Mouse (Mus musculus) large intestine, adult 2 months (tissue): ENCODE data around the gene Dact3. TPM values are rescaled to one million over a fixed set of nuclear protein-coding genes. Genes with fewer than 3 reads are reported as not detected.

Experiments
- DNase-seq: peaks from one replicate; pipeline ENCODE4 v3.0.0-alpha.2; 2012; ENCODE audit warnings: low read depth, low spot score
- WGBS: fragments of 180-500 bp; shearing (Covaris S2); methylation state at CpG from one replicate; pipeline ENCODE4 v1.1.7; 2018; 5-methylcytosine and 5-hydroxymethylcytosine counted together
- polyA plus RNA-seq: library from polyadenylated mRNA; depleted of rRNA; stranded (reverse); fragments of >200 nt; gene quantifications from 2 replicates; pipeline ENCODE4 v1.2.3, GENCODE M21; 2012; rRNA removed

The Dact3 gene
- 10.9 and 12.4 TPM in 2 replicates for polyA plus RNA-seq

- WGBS = 0% methylated on average over 1 of the region's 1 CpGs
- DNase-seq = no peak
These were observed at the start of gene Dact3 for GRCm38 (mm10) chr7:16875310-16875325. Gene Dact3, plus strand, starts transcription at chr7:16875317.

- 73% methylated on average over 10 of the region's 10 CpGs for WGBS
These were observed 49.3 kb upstream of the Dact3 start for GRCm38 (mm10) chr7:16825785-16826184.

DNA sequence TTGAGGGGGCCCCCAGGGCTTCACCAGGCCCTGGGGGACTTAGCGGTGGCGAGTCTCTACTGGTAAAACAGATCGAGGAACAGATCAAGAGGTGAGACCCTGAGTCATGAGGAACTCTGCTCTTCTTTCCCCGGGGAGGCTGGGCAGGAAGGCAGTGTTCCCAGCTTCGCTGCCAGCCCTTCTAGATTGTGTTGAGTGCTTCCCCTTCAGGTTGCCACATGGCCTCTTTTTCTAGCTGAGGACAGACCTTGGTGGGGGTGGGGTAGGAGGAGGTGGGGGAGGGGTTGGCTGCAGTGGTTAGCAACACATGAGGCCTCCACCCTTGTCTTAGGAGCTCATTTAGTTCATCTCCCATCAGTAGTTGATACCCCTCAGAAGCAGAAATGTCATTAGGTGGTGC is 48.5 kb upstream of the Dact3 start:
- no peak for DNase-seq
- 84% methylated on average over 5 of the region's 5 CpGs for WGBS

More at GRCm38 (mm10) chr7:16825785-16826184, 49.3 kb upstream of the Dact3 start:
- no peak for DNase-seq

- 70% methylated on average over 4 of the region's 4 CpGs for WGBS
- DNase-seq = no peak
These were observed 47.8 kb upstream of the Dact3 start for GRCm38 (mm10) chr7:16827274-16827673.

- 86% methylated on average over 9 of the region's 9 CpGs for WGBS
- no peak for DNase-seq
These were observed 44.7 kb upstream of the Dact3 start for GRCm38 (mm10) chr7:16830449-16830848.

GRCm38 (mm10) chr7:16837916-16838803 is 37.0 kb upstream of the Dact3 start:
- WGBS = 89% methylated on average over 18 of the region's 18 CpGs

GRCm38 (mm10) chr7:16838804-16839426 is 36.2 kb upstream of the Dact3 start:
- WGBS = 60% methylated on average over 6 of the region's 6 CpGs
- no peak for DNase-seq

More at GRCm38 (mm10) chr7:16837916-16838803, 37.0 kb upstream of the Dact3 start:
- no peak for DNase-seq

- 90% methylated on average over 12 of the region's 12 CpGs for WGBS
- no peak for DNase-seq
These were observed 35.5 kb upstream of the Dact3 start for GRCm38 (mm10) chr7:16839427-16840108.

- 91% methylated on average over 2 of the region's 2 CpGs for WGBS
- DNase-seq = no peak
These were observed 35.0 kb upstream of the Dact3 start for GRCm38 (mm10) chr7:16840109-16840491.

DNA sequence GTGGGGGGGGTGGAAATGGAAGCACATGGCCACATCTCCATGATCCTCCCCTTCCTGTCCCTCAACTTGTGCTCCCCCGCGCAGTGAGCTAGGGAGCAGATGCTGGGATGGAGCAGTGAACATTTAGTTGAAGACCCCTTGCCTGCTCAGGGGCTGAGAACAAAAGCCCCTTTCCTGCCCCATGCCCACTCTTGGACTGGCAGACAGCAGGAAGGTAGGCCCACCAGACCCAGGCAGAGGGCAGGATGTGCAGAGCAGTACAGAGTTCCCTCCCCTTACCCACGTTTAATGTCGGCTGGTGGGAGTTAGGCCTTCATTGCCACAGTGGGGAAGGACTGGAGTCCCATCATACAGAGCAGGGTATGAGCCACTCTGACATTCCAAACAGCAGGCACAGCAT is 34.0 kb upstream of the Dact3 start:
- WGBS = 76% methylated on average over 4 of the region's 4 CpGs
- DNase-seq = no peak

GRCm38 (mm10) chr7:16841561-16842560 is 33.3 kb upstream of the Dact3 start:
- 38% methylated on average over 11 of the region's 11 CpGs for WGBS
- no peak for DNase-seq

DNA sequence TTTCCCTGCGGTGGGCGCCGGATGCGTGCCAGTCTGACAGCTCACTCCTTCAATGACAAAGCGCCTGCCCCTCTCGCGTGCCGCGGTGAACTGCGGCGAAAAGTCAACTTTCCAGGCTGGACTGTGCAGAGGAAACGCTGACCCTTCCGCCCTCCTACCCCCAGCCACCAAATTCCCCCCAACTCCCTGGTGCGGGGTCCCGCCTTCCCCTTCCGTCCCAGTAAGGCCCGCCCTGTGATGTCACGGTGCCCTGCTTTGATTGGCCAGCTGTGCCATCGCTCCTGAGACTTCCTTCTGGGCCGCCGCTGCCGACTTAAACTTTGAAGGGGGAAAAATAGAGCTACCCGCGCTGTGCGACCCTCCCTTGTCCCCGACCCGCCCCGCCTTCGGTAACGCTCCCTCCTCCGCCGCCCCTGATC is 32.5 kb upstream of the Dact3 start, which contains the start of gene Prkd2:
TSS of gene Prkd2 (plus strand) at position 258 of the 419 bp plus-strand sequence.
- WGBS = under 1% methylated on average over 32 of the region's 32 CpGs
- no peak for DNase-seq

DNA sequence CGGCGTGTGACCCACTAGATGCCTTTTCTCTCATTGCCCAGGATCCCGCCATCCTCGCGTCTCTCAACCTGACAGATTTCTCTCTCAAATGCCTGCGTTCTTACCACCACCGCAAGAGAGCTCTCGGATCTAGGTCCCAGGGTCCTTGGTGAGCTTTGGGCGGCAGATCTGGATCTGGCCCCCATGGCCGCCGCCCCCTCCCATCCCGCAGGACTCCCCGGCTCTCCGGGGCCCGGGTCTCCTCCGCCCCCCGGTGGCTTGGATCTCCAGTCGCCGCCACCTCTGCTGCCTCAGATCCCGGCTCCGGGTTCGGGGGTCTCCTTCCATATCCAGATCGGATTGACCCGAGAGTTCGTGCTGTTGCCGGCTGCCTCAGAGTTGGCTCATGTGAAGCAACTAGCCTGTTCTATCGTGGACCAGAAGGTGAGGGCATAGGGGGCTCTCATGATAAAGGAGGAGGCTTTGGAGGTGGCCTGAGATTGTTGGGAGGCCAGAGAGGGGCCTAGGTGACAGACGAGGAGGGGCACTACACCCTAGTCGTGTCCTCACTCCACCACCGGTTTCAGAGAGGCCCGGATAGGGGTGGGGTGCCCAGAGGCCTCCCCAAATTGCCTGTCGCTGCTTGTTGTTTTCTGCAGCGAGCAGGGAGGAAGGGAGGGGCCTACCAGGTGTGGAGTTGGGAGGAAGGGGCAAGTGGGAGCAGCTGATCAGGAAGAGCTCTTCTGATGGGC is 31.5 kb upstream of the Dact3 start:
- DNase-seq = no peak
- 1% methylated on average over 33 of the region's 33 CpGs for WGBS

GRCm38 (mm10) chr7:16844696-16845071 is 30.4 kb upstream of the Dact3 start:
- DNase-seq = no peak
- 12% methylated on average over 3 of the region's 3 CpGs for WGBS

DNA sequence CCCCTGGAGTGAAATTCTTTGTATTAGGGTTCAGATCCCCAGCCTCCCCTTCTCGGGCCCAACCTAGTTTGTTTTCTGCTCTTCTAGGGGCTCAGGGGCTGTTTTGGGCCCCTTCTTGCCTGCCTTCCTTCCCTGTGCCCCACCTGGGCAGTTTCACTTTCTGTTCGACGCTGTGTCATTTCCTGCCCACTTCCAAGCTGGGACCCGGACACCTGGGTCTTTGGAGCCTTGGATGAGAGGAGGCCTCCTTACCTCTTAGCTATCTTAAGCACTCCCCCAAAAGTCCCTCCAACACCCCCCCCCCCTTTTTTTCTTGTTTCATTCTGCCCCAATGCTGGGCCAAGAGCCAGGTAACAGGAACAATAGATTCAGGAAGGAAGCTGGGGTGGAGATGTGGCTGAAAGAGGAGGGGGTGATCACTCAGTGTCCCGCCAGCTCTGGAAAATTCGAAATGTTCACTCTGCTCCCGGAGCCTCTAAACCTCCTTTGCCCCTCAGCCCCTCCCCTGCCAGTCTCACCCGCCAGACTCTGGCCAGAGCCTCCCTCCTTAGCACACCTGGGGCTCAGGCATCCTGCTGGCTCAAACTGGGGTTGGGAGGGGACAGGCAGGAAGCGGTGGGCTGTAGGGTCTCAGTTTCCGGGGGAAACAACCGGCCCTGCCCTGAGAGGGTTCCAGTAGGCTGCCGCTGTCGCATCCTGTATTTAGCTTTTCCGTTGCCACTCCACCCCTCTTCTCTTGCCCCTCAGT is 29.9 kb upstream of the Dact3 start:
- 21% methylated on average over 14 of the region's 14 CpGs for WGBS
- no peak for DNase-seq

DNA sequence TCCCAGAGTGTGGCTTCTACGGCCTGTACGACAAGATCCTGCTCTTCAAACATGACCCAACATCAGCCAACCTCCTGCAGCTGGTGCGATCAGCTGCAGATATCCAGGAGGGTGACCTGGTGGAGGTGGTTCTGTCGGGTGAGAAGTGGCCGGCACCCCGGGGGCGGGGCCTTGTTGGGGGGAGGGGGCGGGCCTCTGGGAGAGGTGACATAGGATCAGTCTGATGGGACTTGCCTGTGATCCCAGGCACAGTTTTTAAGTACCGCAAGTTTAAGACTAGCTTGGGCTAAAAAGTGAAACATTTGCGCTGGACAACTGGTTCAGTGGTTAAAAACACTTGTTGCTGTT is 29.3 kb upstream of the Dact3 start:
- WGBS = 30% methylated on average over 10 of the region's 10 CpGs
- DNase-seq = no peak

GRCm38 (mm10) chr7:16846775-16847174 is 28.3 kb upstream of the Dact3 start:
- WGBS = 90% methylated on average over 5 of the region's 5 CpGs
- DNase-seq = no peak

DNA sequence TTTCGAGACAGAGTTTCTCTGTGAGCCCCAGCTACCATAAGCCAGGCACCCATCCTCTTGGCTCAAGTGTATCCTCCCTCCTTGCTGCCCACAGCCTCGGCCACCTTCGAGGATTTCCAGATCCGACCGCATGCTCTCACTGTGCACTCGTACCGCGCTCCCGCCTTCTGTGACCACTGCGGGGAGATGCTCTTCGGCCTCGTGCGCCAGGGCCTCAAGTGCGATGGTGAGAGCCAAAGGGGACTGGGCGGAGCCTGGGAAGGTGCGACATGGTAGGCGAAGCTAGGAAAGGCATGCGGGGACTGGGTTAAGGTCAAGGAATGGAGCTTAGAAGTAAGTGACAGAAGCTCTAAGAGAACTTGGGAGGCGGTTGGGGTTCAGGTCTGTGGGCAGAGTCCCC is 27.6 kb upstream of the Dact3 start:
- WGBS = 84% methylated on average over 19 of the region's 19 CpGs
- DNase-seq = no peak

GRCm38 (mm10) chr7:16848579-16848978 is 26.5 kb upstream of the Dact3 start:
- WGBS = 61% methylated on average over 17 of the region's 17 CpGs

More at GRCm38 (mm10) chr7:16848579-16848978, 26.5 kb upstream of the Dact3 start:
- no peak for DNase-seq
